Mouse (Mus musculus): ENCODE results near the gene Ndufs3.

The Ndufs3 gene

DNA sequence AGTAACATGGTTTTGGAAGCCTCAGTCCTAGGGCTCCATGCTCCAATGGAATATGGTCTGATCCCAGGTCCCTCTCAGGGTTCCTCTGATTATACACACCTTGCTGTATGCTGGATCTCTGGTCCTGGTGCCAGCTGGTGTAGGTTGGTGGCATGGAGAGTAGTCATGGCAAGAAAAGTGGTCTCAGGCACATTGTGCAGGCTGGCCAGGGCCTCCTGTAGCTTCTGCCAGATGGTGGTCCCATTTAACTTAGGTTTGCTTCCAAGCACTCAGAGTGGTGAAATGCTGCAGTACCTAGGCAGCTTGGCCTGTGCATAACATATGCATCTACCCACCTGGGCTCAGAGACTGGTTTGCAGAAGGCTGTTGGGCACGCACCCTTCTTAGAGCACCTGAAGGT lies 54.2 kb downstream of the Ndufs3 start:
- DNase-seq (ENCODE audit: low read depth, low spot score) = no peak

GRCm38 (mm10) chr2:90848331-90848730 lies 56.3 kb downstream of the Ndufs3 start:
- DNase-seq (ENCODE audit: low read depth, low spot score) = no peak

- no peak for DNase-seq (ENCODE audit: low read depth, low spot score)
Observed at GRCm38 (mm10) chr2:90847681-90848050, 57.0 kb downstream of the Ndufs3 start.

- DNase-seq (ENCODE audit: low read depth, low spot score) = peak; percentile 98
Observed at GRCm38 (mm10) chr2:90846955-90847680, 57.5 kb downstream of the Ndufs3 start, which contains the start of gene Mtch2. Gene Mtch2, plus strand, starts transcription at chr2:90847155.

- no peak for DNase-seq (ENCODE audit: low read depth, low spot score)
Observed at GRCm38 (mm10) chr2:90846597-90846954, 58.1 kb downstream of the Ndufs3 start.

GRCm38 (mm10) chr2:90846171-90846570 lies 58.5 kb downstream of the Ndufs3 start:
- DNase-seq (ENCODE audit: low read depth, low spot score) = no peak

DNA sequence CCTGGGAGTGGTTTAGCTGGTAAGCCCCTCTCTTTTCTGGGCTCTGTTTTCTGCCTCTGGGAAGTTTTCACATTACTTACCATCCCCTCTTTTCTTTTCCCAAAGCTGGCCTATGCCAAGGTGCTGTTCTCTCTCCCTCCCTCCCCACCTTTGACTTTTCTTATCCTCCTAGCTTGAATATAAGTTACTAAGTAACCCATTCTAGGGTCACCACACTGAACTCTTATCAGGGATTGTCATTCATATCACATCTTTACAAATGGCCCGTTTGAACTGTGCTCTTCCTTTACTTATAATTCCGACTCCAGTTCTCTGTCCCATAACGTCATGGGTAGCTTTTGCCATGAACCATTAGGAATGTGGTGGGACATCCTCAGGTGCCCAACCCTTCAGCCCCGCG lies 59.4 kb downstream of the Ndufs3 start:
- DNase-seq (ENCODE audit: low read depth, low spot score) = no peak
